Mouse (Mus musculus) MEL (cell line): ENCODE results near the gene E130114P18Rik. TPM values are rescaled to one million over a fixed set of nuclear protein-coding genes. Genes with fewer than 3 reads are reported as not detected.

Experiments used
- DNase-seq: peaks from one replicate; pipeline ENCODE4 v3.0.0; 2011; ENCODE audit warnings: low read depth, low spot score
- H3K27ac ChIP-seq: 2 replicates; pipeline ENCODE4 v1.5.1; 2012; ENCODE audit warnings: low read depth, mild to moderate bottlenecking, control low read depth, low read length, moderate library complexity; ENCODE audit not compliant: control insufficient read depth
- H3K27me3 ChIP-seq, 2 experiments: fragments of 150-350 bp in 1 of 2; sonication (generic) in 1 of 2; 2 replicates each; pipeline ENCODE4 v1.6.1; 2012; ENCODE audit warnings: low read length in 2 of 2, mild to moderate bottlenecking in 2 of 2, improper control_type of control experiment in 1 of 2, moderate library complexity in 1 of 2; ENCODE audit not compliant: insufficient read depth in 2 of 2, control insufficient read depth in 1 of 2
- H3K36me3 ChIP-seq, 2 experiments: 2 replicates each; pipeline ENCODE4 v1.6.1; 2012 to 2014; ENCODE audit warnings: low read length in 2 of 2, improper control_type of control experiment in 1 of 2, inconsistent platforms in 1 of 2, mild to moderate bottlenecking in 1 of 2; ENCODE audit not compliant: insufficient read depth in 2 of 2, control insufficient read depth in 1 of 2
- H3K4me1 ChIP-seq, 2 experiments: fragments of 150-350 bp in 1 of 2; sonication (generic) in 1 of 2; 2 replicates each; pipeline ENCODE4 v1.6.1; 2012; ENCODE audit warnings: low read length in 2 of 2, improper control_type of control experiment in 1 of 2, mild to moderate bottlenecking in 1 of 2; ENCODE audit not compliant: insufficient read depth in 2 of 2, control insufficient read depth in 1 of 2
- H3K4me3 ChIP-seq, 2 experiments: fragments of 150-350 bp in 1 of 2; sonication (generic) in 1 of 2; 2 replicates each; pipeline ENCODE4 v1.5.1; 2012; ENCODE audit warnings: low read depth in 2 of 2, low read length in 2 of 2, mild to moderate bottlenecking in 2 of 2, moderate library complexity in 2 of 2, control low read depth in 1 of 2, improper control_type of control experiment in 1 of 2; ENCODE audit not compliant: control insufficient read depth in 1 of 2, insufficient read depth in 1 of 2
- H3K79me2 ChIP-seq: 2 replicates; pipeline ENCODE4 v1.6.1; 2012; ENCODE audit warnings: mild to moderate bottlenecking, low read length, moderate library complexity; ENCODE audit not compliant: control insufficient read depth, poor library complexity, insufficient read depth
- H3K9ac ChIP-seq: 2 replicates; pipeline ENCODE4 v1.6.1; 2012; ENCODE audit warnings: low read depth, mild to moderate bottlenecking, control low read depth, low read length, moderate library complexity; ENCODE audit not compliant: control insufficient read depth, poor library complexity, severe bottlenecking
- H3K9me3 ChIP-seq: fragments of 150-350 bp; sonication (generic); replicated peaks from 2 replicates; pipeline ENCODE4 v1.6.1; 2012; ENCODE audit warnings: mild to moderate bottlenecking, low read length, improper control_type of control experiment, moderate library complexity; ENCODE audit not compliant: insufficient read depth
- CHD1 ChIP-seq: IDR thresholded peaks from 2 replicates; pipeline ENCODE4 v1.6.1; 2012; ENCODE audit warnings: low read depth, mild to moderate bottlenecking, inconsistent platforms, low read length, improper control_type of control experiment
- E2F4 ChIP-seq: IDR thresholded peaks from 2 replicates; pipeline ENCODE4 v1.6.1; 2011; ENCODE audit warnings: low read depth, low read length, improper control_type of control experiment, borderline replicate concordance
- EP300 ChIP-seq, 2 experiments: IDR thresholded peaks; 2 replicates each; pipeline ENCODE4 v1.6.1; 2011; ENCODE audit warnings: improper control_type of control experiment in 2 of 2, low read length in 2 of 2, low read depth in 1 of 2, mild to moderate bottlenecking in 1 of 2
- ETS1 ChIP-seq: IDR thresholded peaks from 2 replicates; pipeline ENCODE4 v1.6.1; 2012; ENCODE audit warnings: low read depth, mild to moderate bottlenecking, inconsistent platforms, low read length, improper control_type of control experiment, moderate library complexity
- HCFC1 ChIP-seq: IDR thresholded peaks from 2 replicates; pipeline ENCODE4 v1.6.1; 2012; ENCODE audit warnings: low read depth, mild to moderate bottlenecking, inconsistent platforms, low read length, improper control_type of control experiment, moderate library complexity
- KAT2A ChIP-seq: conservative IDR thresholded peaks from 2 replicates; pipeline ENCODE4 v1.6.1; 2012; ENCODE audit warnings: low read depth, low read length, improper control_type of control experiment, inconsistent platforms
- MAX ChIP-seq: IDR thresholded peaks from 2 replicates; pipeline ENCODE4 v1.6.1; 2011; ENCODE audit warnings: low read length, improper control_type of control experiment
- MYC ChIP-seq: IDR thresholded peaks from 2 replicates; pipeline ENCODE4 v1.6.1; 2011; ENCODE audit warnings: low read depth, mild to moderate bottlenecking, low read length, improper control_type of control experiment, moderate library complexity
- NRF1 ChIP-seq: IDR thresholded peaks from 2 replicates; pipeline ENCODE4 v1.6.1; 2014; ENCODE audit warnings: low read depth, mild to moderate bottlenecking, inconsistent platforms, low read length, improper control_type of control experiment, moderate library complexity; ENCODE audit not compliant: poor library complexity, insufficient read depth, severe bottlenecking
- POLR2AphosphoS2 ChIP-seq: IDR thresholded peaks from 2 replicates; pipeline ENCODE4 v1.6.1; 2011; ENCODE audit warnings: low read length, improper control_type of control experiment
- RAD21 ChIP-seq: IDR thresholded peaks from 2 replicates; pipeline ENCODE4 v1.6.1; 2011; ENCODE audit warnings: mild to moderate bottlenecking, low read depth, low read length, improper control_type of control experiment
- SIN3A ChIP-seq: IDR thresholded peaks from 2 replicates; pipeline ENCODE4 v1.6.1; 2012; ENCODE audit warnings: low read length, improper control_type of control experiment, inconsistent platforms
- TAL1 ChIP-seq: IDR thresholded peaks from 2 replicates; pipeline ENCODE4 v1.6.1; 2012; ENCODE audit warnings: mild to moderate bottlenecking, inconsistent platforms, low read length, moderate library complexity, mixed read lengths
- TCF12 ChIP-seq: IDR thresholded peaks from 2 replicates; pipeline ENCODE4 v1.6.1; 2014; ENCODE audit warnings: low read depth, mild to moderate bottlenecking, inconsistent platforms, low read length, improper control_type of control experiment, moderate library complexity
- UBTF ChIP-seq: IDR thresholded peaks from 2 replicates; pipeline ENCODE4 v1.6.1; 2012; ENCODE audit warnings: low read depth, mild to moderate bottlenecking, inconsistent platforms, low read length, improper control_type of control experiment, moderate library complexity, borderline replicate concordance; ENCODE audit not compliant: insufficient read depth
- USF1 ChIP-seq: IDR thresholded peaks from 2 replicates; pipeline ENCODE4 v1.6.1; 2014; ENCODE audit warnings: low read depth, mild to moderate bottlenecking, inconsistent platforms, low read length, improper control_type of control experiment, moderate library complexity
- USF2 ChIP-seq, 2 experiments: IDR thresholded peaks; 2 replicates each; pipeline ENCODE4 v1.6.1; 2011 to 2012; ENCODE audit warnings: improper control_type of control experiment in 2 of 2, low read length in 2 of 2, borderline replicate concordance in 1 of 2, inconsistent platforms in 1 of 2, low read depth in 1 of 2, mild to moderate bottlenecking in 1 of 2; ENCODE audit not compliant: insufficient read depth in 1 of 2
- ZC3H11A ChIP-seq: IDR thresholded peaks from 2 replicates; pipeline ENCODE4 v1.6.1; 2012; ENCODE audit warnings: low read depth, mild to moderate bottlenecking, inconsistent platforms, low read length, improper control_type of control experiment
- ZKSCAN1 ChIP-seq: IDR thresholded peaks from 2 replicates; pipeline ENCODE4 v1.6.1; 2012; ENCODE audit warnings: low read depth, mild to moderate bottlenecking, inconsistent platforms, low read length, improper control_type of control experiment, moderate library complexity
- ZMIZ1 ChIP-seq: IDR thresholded peaks from 2 replicates; pipeline ENCODE4 v1.6.1; 2012; ENCODE audit warnings: low read depth, mild to moderate bottlenecking, inconsistent platforms, low read length, improper control_type of control experiment, moderate library complexity
- polyA plus RNA-seq, 2 experiments: library from polyadenylated mRNA; stranded (reverse) in 1 of 2; unstranded in 1 of 2; fragments of >175 nt in 1 of 2; fragments of >200 nt in 1 of 2; gene quantifications; 2 replicates each; pipeline versions ENCODE4 v1.2.1 to v1.2.4; 2012; ENCODE audit warnings: low replicate concordance in 2 of 2, low read depth in 1 of 2; ENCODE audit not compliant: insufficient read length in 2 of 2, insufficient read depth in 1 of 2, missing spikeins in 1 of 2
- total RNA-seq: library from RNA; depleted of rRNA; stranded (reverse); fragments of 300-350 nt; gene quantifications from 2 replicates; pipeline ENCODE4 v1.2.3, GENCODE M21; 2012

E130114P18Rik gene
- total and polyA plus RNA-seq, 3 experiments, result not detected

DNA sequence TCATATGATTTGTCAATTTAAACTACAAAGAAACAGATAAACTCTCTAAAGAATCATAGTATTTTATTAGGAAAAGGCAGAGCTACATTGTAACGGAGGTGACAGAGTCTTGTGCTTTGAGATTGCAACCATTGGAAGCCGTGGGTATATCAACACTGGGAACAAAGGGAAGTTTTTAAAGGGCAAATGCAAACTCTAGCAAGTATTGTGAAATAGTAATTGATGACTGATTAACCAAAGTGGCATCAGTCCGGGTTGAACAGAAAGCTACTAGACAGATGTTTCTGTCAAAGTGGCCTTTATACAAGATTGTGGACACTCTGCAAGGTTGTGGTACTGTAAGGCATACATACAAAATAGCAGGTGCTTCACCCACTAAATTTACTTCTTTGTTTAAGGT lies 162.8 kb downstream of the E130114P18Rik start (continued):
- TF ChIP-seq ZKSCAN1, result no peak
- no peak for TF ChIP-seq SIN3A

DNA sequence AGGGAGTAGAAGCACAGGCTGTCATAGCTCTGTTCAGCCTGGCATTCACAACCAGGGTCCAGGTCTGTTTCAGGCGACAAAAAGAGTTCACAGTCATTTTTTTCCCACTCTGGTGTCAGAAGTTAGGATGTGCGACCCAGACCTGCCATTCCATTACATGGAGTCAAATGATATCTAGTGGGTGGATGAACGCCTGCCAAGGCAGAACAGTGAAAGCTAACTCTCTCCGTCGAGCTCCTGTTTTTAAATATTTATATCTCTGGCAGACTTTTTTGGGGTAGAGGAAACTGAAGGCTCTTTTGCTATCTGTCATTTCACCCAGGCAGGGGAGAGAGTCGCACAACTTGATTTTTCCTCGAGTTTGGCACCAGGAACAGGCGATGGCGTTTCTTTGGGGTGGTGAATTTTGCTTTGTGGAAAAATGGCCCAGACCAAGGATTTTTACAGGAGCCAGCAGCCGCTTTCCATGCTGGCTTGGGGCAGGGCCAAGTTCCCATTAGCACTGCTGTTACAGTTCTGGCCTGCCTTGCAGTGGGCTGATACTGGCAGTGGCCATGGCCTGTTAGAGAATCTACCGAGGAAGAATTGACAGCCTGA lies 166.5 kb downstream of the E130114P18Rik start:
- DNase-seq, result no peak
- no peak overlapping the region for H3K9ac ChIP-seq
- H3K27ac ChIP-seq, result no peak overlapping the region
- H3K79me2 ChIP-seq, result no peaks in the 10 kb centered on the region
- no peaks in the 10 kb centered on the region for H3K9me3 ChIP-seq
- peaks cover 0 to 11% of the 10 kb centered on the region in 2 experiments; a peak in 2 of 4 replicates for H3K36me3 ChIP-seq
- no peak for TF ChIP-seq NRF1
- no peak for TF ChIP-seq ZMIZ1
- TF ChIP-seq TCF12, result no peak
- TF ChIP-seq ZC3H11A, result no peak
- TF ChIP-seq RAD21, result no peak
- no peak for TF ChIP-seq ETS1
- TF ChIP-seq EP300 (IDR thresholded peaks at IDR 0.05; ENCODE audit: low read depth in 1 of 2, low read length in 2 of 2), result no peak
- TF ChIP-seq POLR2AphosphoS2, result no peak
- no peak for TF ChIP-seq UBTF
- no peak for TF ChIP-seq TAL1
- TF ChIP-seq E2F4, result no peak
- TF ChIP-seq USF2 (IDR thresholded peaks at IDR 0.05; ENCODE audit: borderline replicate concordance in 1 of 2, insufficient read depth in 1 of 2, low read depth in 1 of 2, low read length in 2 of 2), result no peak
- no peak for TF ChIP-seq MYC
- no peak overlapping the region for H3K4me3 ChIP-seq
- H3K4me1 ChIP-seq, result peaks cover 0 to 5% of the 10 kb centered on the region in 2 experiments; a peak in 2 of 4 replicates
- H3K27me3 ChIP-seq, result no peaks in the 10 kb centered on the region

DNA sequence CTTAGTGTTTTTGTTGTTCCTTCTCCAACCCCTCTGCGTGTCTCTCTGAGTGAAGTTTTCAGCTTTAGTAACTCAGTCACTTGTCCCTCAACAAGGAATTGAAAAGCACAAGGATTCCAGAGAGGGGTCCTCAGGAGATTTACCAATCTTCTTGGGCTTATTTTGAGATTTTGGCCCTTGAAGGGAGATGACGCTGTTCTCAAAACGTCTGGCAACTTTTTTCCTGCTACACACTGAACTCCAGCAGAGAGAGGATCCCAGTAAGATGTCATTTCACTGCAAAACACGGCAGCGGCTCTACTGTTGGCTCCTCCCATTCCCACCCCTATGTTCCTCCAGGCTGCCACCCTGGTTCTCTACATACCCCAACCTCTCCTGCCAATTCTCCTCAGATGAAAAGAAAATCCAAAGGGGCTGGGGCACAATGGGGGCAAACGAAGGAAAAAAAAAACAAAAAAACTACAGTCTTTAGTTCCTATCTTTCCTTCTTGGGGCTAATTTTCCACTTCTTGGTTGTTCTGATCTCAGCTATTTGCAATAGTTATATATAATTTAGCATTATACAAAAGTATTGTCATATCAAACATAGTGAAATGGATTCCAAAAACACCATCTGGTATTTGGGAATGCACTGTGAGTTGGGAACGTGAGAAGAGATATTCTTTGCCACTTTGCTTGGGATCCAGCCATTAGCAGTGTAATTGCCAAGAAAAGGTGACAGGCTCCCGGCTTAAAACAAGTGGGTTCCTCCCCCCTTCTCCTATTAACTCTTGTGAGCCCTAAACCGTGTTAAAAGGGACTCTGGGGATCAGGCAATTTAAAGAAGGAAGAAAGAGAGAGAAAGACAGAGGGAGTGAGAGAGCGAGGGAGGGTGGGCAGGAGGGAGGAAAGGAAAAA lies 167.8 kb downstream of the E130114P18Rik start:
- Histone ChIP-seq H3K79me2 (no peaks in the 10 kb centered on the region), H3K9me3 (no peaks in the 10 kb centered on the region), H3K27ac (no peak overlapping the region), H3K9ac (no peak overlapping the region), H3K27me3 (no peaks in the 10 kb centered on the region), H3K4me3 (no peak overlapping the region), H3K36me3 (peaks cover 0 to 18% of the 10 kb centered on the region in 2 experiments; a peak in 2 of 4 replicates), H3K4me1 (peaks cover 0 to 7% of the 10 kb centered on the region in 2 experiments; a peak in 3 of 4 replicates)
- no peak for DNase-seq
- no peak for TF ChIP-seq MAX
- no peak for TF ChIP-seq KAT2A
- TF ChIP-seq E2F4, result no peak
- TF ChIP-seq HCFC1, result no peak
- TF ChIP-seq CHD1, result no peak
- no peak for TF ChIP-seq USF2 (IDR thresholded peaks at IDR 0.05; ENCODE audit: borderline replicate concordance in 1 of 2, insufficient read depth in 1 of 2, low read depth in 1 of 2, low read length in 2 of 2)
- no peak for TF ChIP-seq USF1
- no peak for TF ChIP-seq ETS1
- no peak for TF ChIP-seq ZMIZ1
